Mouse (Mus musculus): ENCODE measurements at regions not wholly inside any gene's neighbourhood (a gene's known extent, or its start where the extent isn't known, plus 50 kb on each side); places are given as distances from the start of the nearest gene placed in this dataset.

GRCm38 (mm10) chr2:128284822-128285421, 159.1 kb downstream of the Bcl2l11 start:
- TF ChIP-seq CHD2 (IDR thresholded peaks at IDR 0.05; ENCODE audit: low read depth, low read length), result no peak
- no peak for TF ChIP-seq ZNF384 (IDR thresholded peaks at IDR 0.05; ENCODE audit: low read depth, low read length)
- TF ChIP-seq ZC3H11A (IDR thresholded peaks at IDR 0.05; ENCODE audit: borderline replicate concordance, low read depth, low read length), result no peak
- TF ChIP-seq HCFC1 (IDR thresholded peaks at IDR 0.05; ENCODE audit: borderline replicate concordance, insufficient read depth, low read length), result no peak
